Mouse (Mus musculus) liver, postnatal 0 days (tissue): ENCODE results near the gene Gm6408.
"Not testable (repeated sequence)": the region's sequence is repeated elsewhere in the genome, so short reads cannot be mapped to it uniquely, and the experiment has no call there.

Source experiments
- CTCF ChIP-seq: sonication (generic); IDR thresholded peaks from 2 replicates; pipeline ENCODE4 v1.5.1; 2016; ENCODE audit warnings: antibody characterized with exemption, low read depth
- EP300 ChIP-seq: IDR thresholded peaks from 2 replicates; pipeline ENCODE4 v1.6.1; 2016; ENCODE audit warnings: antibody characterized with exemption, low read depth, mild to moderate bottlenecking

DNA sequence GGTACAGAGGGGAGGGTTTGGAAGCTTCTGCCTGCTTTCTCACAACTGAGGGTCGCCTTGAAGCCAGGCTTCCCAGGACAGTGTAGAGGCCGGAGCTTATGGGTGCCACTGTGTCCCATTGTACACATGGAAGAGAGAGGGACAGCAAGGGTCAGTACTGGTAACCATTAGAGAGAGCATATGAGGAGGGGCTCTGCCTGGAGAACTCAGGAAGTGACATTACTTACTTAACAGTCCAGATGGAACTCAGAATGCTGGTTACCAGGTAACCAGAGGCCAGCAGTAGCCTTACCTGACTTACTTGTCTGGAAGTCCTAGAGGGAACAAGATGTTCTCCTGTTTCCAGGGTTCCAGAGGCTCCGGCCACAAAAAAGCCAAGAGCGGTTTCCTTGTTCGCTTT is 32.1 kb downstream of the Gm6408 start, which contains the start of gene Gm3402:
- TF ChIP-seq CTCF, EP300: not testable (repeated sequence)
